Mouse (Mus musculus) layer of hippocampus, adult 9-11 months (tissue): ENCODE results near the gene Glul.
"Not testable (repeated sequence)": the region's sequence is repeated elsewhere in the genome, so short reads cannot be mapped to it uniquely, and the experiment has no call there.

Experiments
- DNase-seq: peaks from one replicate; pipeline ENCODE4 v3.0.0; 2022

Glul gene

GRCm38 (mm10) chr1:153899731-153900380, at the start of gene Glul, which contains the start of gene Teddm2:
Glul (plus strand) TSS chr1:153899944.
Teddm2 (minus strand) TSS chr1:153900228.
- DNase-seq = peak; percentile 98

- DNase-seq = not testable (repeated sequence)
These were observed 47.0 kb upstream of the Glul start for GRCm38 (mm10) chr1:153852696-153853095.

- no peak for DNase-seq
These were observed 43.8 kb upstream of the Glul start for GRCm38 (mm10) chr1:153855946-153856345.

GRCm38 (mm10) chr1:153874045-153874444, 25.7 kb upstream of the Glul start, which contains the start of gene Teddm1b:
Teddm1b (plus strand) TSS chr1:153874345.
- no peak for DNase-seq

GRCm38 (mm10) chr1:153880391-153880790, 19.4 kb upstream of the Glul start:
- DNase-seq = not testable (repeated sequence)

GRCm38 (mm10) chr1:153886024-153886633, 13.6 kb upstream of the Glul start:
- no peak for DNase-seq

- no peak for DNase-seq
These were observed 9.6 kb upstream of the Glul start for GRCm38 (mm10) chr1:153890121-153890520.

GRCm38 (mm10) chr1:153891442-153891841, 8.3 kb upstream of the Glul start, which contains the start of gene Teddm1a:
Teddm1a (plus strand) TSS chr1:153891742.
- DNase-seq = no peak

GRCm38 (mm10) chr1:153893746-153894145, 6.0 kb upstream of the Glul start:
- DNase-seq = no peak

- DNase-seq = no peak
These were observed 5.4 kb upstream of the Glul start for GRCm38 (mm10) chr1:153894201-153894893.

GRCm38 (mm10) chr1:153894979-153895378, 4.8 kb upstream of the Glul start:
- DNase-seq = peak; percentile 72

- no peak for DNase-seq
These were observed 2.5 kb upstream of the Glul start for GRCm38 (mm10) chr1:153897196-153897595.

- no peak for DNase-seq
These were observed 584 bp upstream of the Glul start for GRCm38 (mm10) chr1:153898989-153899730.

GRCm38 (mm10) chr1:153900381-153900780, 637 bp downstream of the Glul start:
- no peak for DNase-seq

GRCm38 (mm10) chr1:153900860-153901730, 1.4 kb downstream of the Glul start:
- DNase-seq = no peak

- no peak for DNase-seq
These were observed 3.3 kb downstream of the Glul start for GRCm38 (mm10) chr1:153903006-153903405.

- no peak for DNase-seq
These were observed 4.5 kb downstream of the Glul start for GRCm38 (mm10) chr1:153904236-153904635.

GRCm38 (mm10) chr1:153905884-153906283, 6.1 kb downstream of the Glul start:
- DNase-seq = no peak

- no peak for DNase-seq
These were observed 8.5 kb downstream of the Glul start for GRCm38 (mm10) chr1:153908208-153908607.

- no peak for DNase-seq
These were observed 9.0 kb downstream of the Glul start for GRCm38 (mm10) chr1:153908741-153909140.

GRCm38 (mm10) chr1:153909213-153909962, 9.6 kb downstream of the Glul start:
- DNase-seq = no peak
